Comparison of ENCODE assay signal across 40 mouse cellular contexts in genomic region chr8:113652450-113652849, GRCm38 (mm10). TPM values are rescaled to one million over a fixed set of nuclear protein-coding genes. Genes with fewer than 3 reads are reported as not detected.
"Had no signal": no experiment of that assay in that cellular context is flagged by ENCODE, and none has a peak within 500 bp of the region (broad histone marks: within the 10 kb centered on the region; RNA-seq: fewer than 3 reads in every experiment).

No protein-coding gene starts in this region.

- H3K27ac ChIP-seq: limb, embryonic 13.5 days; limb, embryonic 15.5 days; liver, embryonic 12.5 days; liver, embryonic 13.5 days; liver, embryonic 14.5 days; liver, embryonic 15.5 days; lung, embryonic 15.5 days; macrophage; midbrain, embryonic 10.5 days; midbrain, embryonic 12.5 days; midbrain, embryonic 13.5 days; midbrain, embryonic 15.5 days; neural tube, embryonic 12.5 days had no signal

- H3K27me3 ChIP-seq: liver, embryonic 12.5 days; liver, embryonic 13.5 days; liver, embryonic 15.5 days; lung, embryonic 15.5 days; midbrain, embryonic 12.5 days; midbrain, embryonic 13.5 days; midbrain, embryonic 15.5 days; neural tube, embryonic 12.5 days had no signal

- H3K4me3 ChIP-seq: limb, embryonic 13.5 days; limb, embryonic 15.5 days; liver, embryonic 12.5 days; liver, embryonic 13.5 days; liver, embryonic 15.5 days; lung, embryonic 15.5 days; megakaryocyte, embryonic 14.5 days; midbrain, embryonic 10.5 days; midbrain, embryonic 12.5 days; midbrain, embryonic 13.5 days; midbrain, embryonic 15.5 days; myocyte; neural tube, embryonic 12.5 days had no signal

- H3K36me3 ChIP-seq: limb, embryonic 13.5 days; limb, embryonic 15.5 days; liver, embryonic 12.5 days; liver, embryonic 13.5 days; liver, embryonic 15.5 days; lung, embryonic 15.5 days; midbrain, embryonic 10.5 days; midbrain, embryonic 12.5 days; midbrain, embryonic 13.5 days; midbrain, embryonic 15.5 days; neural tube, embryonic 12.5 days had no signal

- DNase-seq: left cerebral cortex, postnatal 4 days; liver; liver, embryonic 13.5 days; liver, postnatal 0 days; lung, adult 18-20 months; lung, adult 2 months; lung, embryonic 14.5 days; lung, postnatal 10 days; lung, postnatal 14 days; lung, postnatal 36 days; lung, postnatal 4 days; midbrain, embryonic 14.5 days had no signal

- H3K4me2 ChIP-seq: limb, embryonic 13.5 days; limb, embryonic 15.5 days; liver, embryonic 11.5 days; liver, embryonic 12.5 days; liver, embryonic 13.5 days; liver, embryonic 15.5 days; lung, embryonic 14.5 days; lung, embryonic 15.5 days; midbrain, embryonic 11.5 days; midbrain, embryonic 12.5 days; midbrain, embryonic 13.5 days; midbrain, embryonic 15.5 days; neural tube, embryonic 12.5 days had no signal

- H3K9ac ChIP-seq: limb, embryonic 13.5 days; limb, embryonic 15.5 days; liver, embryonic 12.5 days; liver, embryonic 13.5 days; liver, embryonic 14.5 days; liver, embryonic 15.5 days; liver, postnatal 0 days; lung, embryonic 14.5 days; lung, embryonic 15.5 days; midbrain, embryonic 12.5 days; midbrain, embryonic 13.5 days; midbrain, embryonic 15.5 days; neural tube, embryonic 12.5 days had no signal

- H3K9me3 ChIP-seq: limb, embryonic 13.5 days; limb, embryonic 15.5 days; liver, embryonic 12.5 days; liver, embryonic 13.5 days; liver, embryonic 15.5 days; lung, embryonic 15.5 days; megakaryocyte, embryonic 14.5 days; midbrain, embryonic 10.5 days; midbrain, embryonic 12.5 days; midbrain, embryonic 13.5 days; midbrain, embryonic 15.5 days; neural tube, embryonic 12.5 days had no signal

- ATAC-seq: liver, embryonic 12.5 days; liver, postnatal 0 days; lung, postnatal 0 days; midbrain, embryonic 13.5 days; midbrain, embryonic 15.5 days; midbrain, embryonic 16.5 days had no signal

- H3K4me1 ChIP-seq: limb, embryonic 13.5 days; limb, embryonic 15.5 days; liver, embryonic 12.5 days; liver, embryonic 13.5 days; liver, embryonic 15.5 days; midbrain, embryonic 10.5 days; midbrain, embryonic 12.5 days; midbrain, embryonic 13.5 days; midbrain, embryonic 15.5 days; neural tube, embryonic 12.5 days had no signal

RNA-seq across cellular contexts. Expression of gene Syce1l, which starts 9.4 kb away (rescaled TPM):
- total RNA-seq: left cerebral cortex, postnatal 14 days; liver, adult 2 months; megakaryocyte progenitor cell, adult 5-6 weeks; megakaryocyte, adult 5-6 weeks; megakaryocyte-erythroid progenitor cell, adult 5-6 weeks; midbrain, postnatal 0 days; monocyte, adult 5-6 weeks had no signal
- polyA plus RNA-seq: limb, embryonic 13.5 days; limb, embryonic 15.5 days; liver, adult 2 months; liver, embryonic 11.5 days; liver, embryonic 12.5 days; liver, embryonic 13.5 days; liver, embryonic 14.5 days; liver, embryonic 15.5 days; liver, embryonic 16.5 days; liver, postnatal 0 days; lung, adult 2 months; lung, embryonic 14.5 days; lung, embryonic 15.5 days; lung, embryonic 16.5 days; macrophage; midbrain, embryonic 11.5 days; midbrain, embryonic 12.5 days; midbrain, embryonic 14.5 days; midbrain, embryonic 15.5 days; midbrain, embryonic 16.5 days; myocyte; neural tube, embryonic 11.5 days; neural tube, embryonic 12.5 days had no signal
